Mouse (Mus musculus) heart, adult 2 months (tissue): ENCODE data around the gene Cux2. TPM values are rescaled to one million over a fixed set of nuclear protein-coding genes. Genes with fewer than 3 reads are reported as not detected.

Source experiments
- DNase-seq, 2 experiments: peaks; one replicate each; pipeline ENCODE4 v3.0.0; 2021
- H3K27ac ChIP-seq: fragments of 200-600 bp; 2 replicates; pipeline ENCODE4 v1.8.1; 2022
- H3K27me3 ChIP-seq: fragments of 200-500 bp; 2 replicates; pipeline ENCODE4 v1.6.1; 2012; ENCODE audit warnings: mild to moderate bottlenecking, low read length, inconsistent platforms, mixed read lengths; ENCODE audit not compliant: control insufficient read depth, insufficient read depth
- H3K36me3 ChIP-seq: fragments of 200-500 bp; 2 replicates; pipeline ENCODE4 v1.6.1; 2012; ENCODE audit warnings: low read length, inconsistent platforms; ENCODE audit not compliant: control insufficient read depth, insufficient read depth
- H3K4me1 ChIP-seq: fragments of 200-500 bp; 2 replicates; pipeline ENCODE4 v1.6.1; 2011; ENCODE audit warnings: low read length; ENCODE audit not compliant: control insufficient read depth, insufficient read depth
- H3K4me3 ChIP-seq: fragments of 200-600 bp; 2 replicates; pipeline ENCODE4 v1.8.1; 2022
- H3K79me2 ChIP-seq: fragments of 200-500 bp; replicated peaks from 2 replicates; pipeline ENCODE4 v1.6.1; 2012; ENCODE audit warnings: mild to moderate bottlenecking, inconsistent platforms, low read length, moderate library complexity, mixed read lengths; ENCODE audit not compliant: control insufficient read depth, insufficient read depth
- H3K9ac ChIP-seq: fragments of 200-500 bp; 2 replicates; pipeline ENCODE4 v1.6.1; 2012; ENCODE audit warnings: low read depth, mild to moderate bottlenecking, control low read depth, inconsistent platforms, low read length, mixed read lengths
- CTCF ChIP-seq: fragments of 200-600 bp; IDR thresholded peaks from 2 replicates; pipeline ENCODE4 v1.8.1; 2022; ENCODE audit warnings: antibody characterized with exemption, mild to moderate bottlenecking, moderate library complexity
- EP300 ChIP-seq: fragments of 200-500 bp; IDR thresholded peaks from 2 replicates; pipeline ENCODE4 v1.6.1; 2011; ENCODE audit warnings: low read depth, low read length, control low read depth; ENCODE audit not compliant: insufficient read depth
- POLR2A ChIP-seq: fragments of 200-500 bp; IDR thresholded peaks from 2 replicates; pipeline ENCODE4 v1.6.1; 2011; ENCODE audit warnings: mild to moderate bottlenecking, low read depth, low read length, control low read depth; ENCODE audit not compliant: insufficient read depth
- WGBS: fragments of 180-500 bp; shearing (Covaris S2); methylation state at CpG from one replicate; pipeline ENCODE4 v1.1.7; 2018; 5-methylcytosine and 5-hydroxymethylcytosine counted together
- intact Hi-C: fragments of 180-260 bp; cut with DNase I; formaldehyde crosslinking; loops from one replicate; pipeline ENCODE4 v1.15.1; 2025
- polyA plus RNA-seq: library from polyadenylated mRNA; depleted of rRNA; stranded (reverse); fragments of >200 nt; gene quantifications from 2 replicates; pipeline ENCODE4 v1.2.3, GENCODE M21; 2012
- total RNA-seq, 2 experiments: library from RNA; stranded (reverse); gene quantifications; 2 replicates each; pipeline ENCODE4 v1.2.3; 2021

Gene Cux2
- total and polyA plus RNA-seq, 3 experiments: 11.4 to 18.4 (median 18.1) TPM

- intact Hi-C loops: no loop called here
- no peaks in the 10 kb centered on the region for H3K36me3 ChIP-seq
- WGBS: 50% methylated on average over 9 of the region's 9 CpGs
- H3K27ac ChIP-seq: no peak overlapping the region
- peaks cover 2% of the 10 kb centered on the region; the same call in 1 of the 2 replicates for H3K4me1 ChIP-seq
- no peak overlapping the region for H3K4me3 ChIP-seq
- no peaks in the 10 kb centered on the region for H3K27me3 ChIP-seq
- no peak overlapping the region for H3K9ac ChIP-seq
- TF ChIP-seq POLR2A (no peak), CTCF (no peak), EP300 (no peak)
- DNase-seq: no peak
- no peaks in the 10 kb centered on the region for H3K79me2 ChIP-seq
Observed at GRCm38 (mm10) chr5:121958551-121958950, 91.4 kb downstream of the Cux2 start.

GRCm38 (mm10) chr5:121955806-121956205 is 94.1 kb downstream of the Cux2 start:
- no peaks in the 10 kb centered on the region for H3K79me2 ChIP-seq
- peaks cover 2% of the 10 kb centered on the region; the same call in 1 of the 2 replicates for H3K4me1 ChIP-seq
- no peak overlapping the region for H3K4me3 ChIP-seq
- H3K27ac ChIP-seq: no peak overlapping the region
- no peaks in the 10 kb centered on the region for H3K36me3 ChIP-seq
- TF ChIP-seq EP300 (no peak), POLR2A (no peak), CTCF (no peak)
- intact Hi-C loops: no loop called here
- 26% methylated on average over 5 of the region's 5 CpGs for WGBS
- H3K9ac ChIP-seq: no peak overlapping the region
- no peaks in the 10 kb centered on the region for H3K27me3 ChIP-seq
- no peak for DNase-seq

DNA sequence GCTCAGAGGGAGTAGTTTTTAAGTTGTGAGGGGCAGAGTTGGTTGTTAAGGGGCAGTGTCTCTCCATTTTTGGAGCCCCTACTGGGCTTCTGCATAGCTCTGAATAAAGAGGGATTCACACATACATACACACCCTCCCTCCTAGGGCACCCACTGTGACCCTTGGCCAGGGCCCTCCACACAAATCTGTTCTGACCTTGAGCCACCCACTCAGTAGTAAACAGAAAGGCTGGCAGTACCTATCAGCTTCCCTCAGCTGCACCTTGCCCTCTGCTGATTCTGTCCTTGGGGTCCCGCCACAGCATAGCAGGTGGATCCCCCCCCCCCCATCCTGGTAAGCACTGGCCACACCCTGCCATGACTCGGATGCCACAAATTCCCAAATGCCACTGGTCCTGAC is 99.7 kb downstream of the Cux2 start:
- no peaks in the 10 kb centered on the region for H3K79me2 ChIP-seq

DNA sequence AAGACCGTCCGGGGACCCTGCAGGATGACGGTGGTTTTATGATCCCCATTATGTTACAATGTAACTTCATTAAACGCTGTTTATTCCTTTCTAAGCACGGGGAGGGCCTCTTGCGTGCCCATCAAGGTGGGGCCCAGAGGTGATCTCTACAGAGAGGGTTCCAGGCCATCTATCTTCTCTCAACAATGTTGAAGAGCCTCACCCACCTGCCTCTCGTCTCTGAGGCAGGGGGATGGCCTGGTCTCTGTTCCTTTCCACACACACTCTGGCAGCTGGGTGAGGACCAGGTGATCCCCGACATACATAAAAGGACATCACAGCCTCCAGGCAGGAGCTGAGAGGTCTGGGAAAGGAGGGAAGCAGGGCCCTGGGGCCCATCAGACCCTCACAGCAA is 100.9 kb downstream of the Cux2 start:
- Histone ChIP-seq H3K9ac (no peak overlapping the region), H3K27ac (no peak overlapping the region), H3K79me2 (no peaks in the 10 kb centered on the region), H3K4me3 (no peak overlapping the region), H3K27me3 (no peaks in the 10 kb centered on the region), H3K36me3 (no peaks in the 10 kb centered on the region), H3K4me1 (no peaks in the 10 kb centered on the region)
- intact Hi-C loops: no loop called here
- no peak for DNase-seq
- no peak for TF ChIP-seq CTCF
- no peak for TF ChIP-seq POLR2A
- no peak for TF ChIP-seq EP300
- WGBS: 61% methylated on average over 8 of the region's 8 CpGs

More for the DNA sequence above, 99.7 kb downstream of the Cux2 start:
- WGBS: 76% methylated on average over 2 of the region's 2 CpGs
- TF ChIP-seq POLR2A (no peak), CTCF (no peak), EP300 (no peak)
- H3K27ac ChIP-seq: no peak overlapping the region
- H3K4me3 ChIP-seq: no peak overlapping the region
- H3K27me3 ChIP-seq: no peaks in the 10 kb centered on the region
- intact Hi-C loops: no loop called here
- no peak for DNase-seq
- H3K36me3 ChIP-seq: no peaks in the 10 kb centered on the region
- H3K9ac ChIP-seq: no peak overlapping the region
- no peaks in the 10 kb centered on the region for H3K4me1 ChIP-seq

DNA sequence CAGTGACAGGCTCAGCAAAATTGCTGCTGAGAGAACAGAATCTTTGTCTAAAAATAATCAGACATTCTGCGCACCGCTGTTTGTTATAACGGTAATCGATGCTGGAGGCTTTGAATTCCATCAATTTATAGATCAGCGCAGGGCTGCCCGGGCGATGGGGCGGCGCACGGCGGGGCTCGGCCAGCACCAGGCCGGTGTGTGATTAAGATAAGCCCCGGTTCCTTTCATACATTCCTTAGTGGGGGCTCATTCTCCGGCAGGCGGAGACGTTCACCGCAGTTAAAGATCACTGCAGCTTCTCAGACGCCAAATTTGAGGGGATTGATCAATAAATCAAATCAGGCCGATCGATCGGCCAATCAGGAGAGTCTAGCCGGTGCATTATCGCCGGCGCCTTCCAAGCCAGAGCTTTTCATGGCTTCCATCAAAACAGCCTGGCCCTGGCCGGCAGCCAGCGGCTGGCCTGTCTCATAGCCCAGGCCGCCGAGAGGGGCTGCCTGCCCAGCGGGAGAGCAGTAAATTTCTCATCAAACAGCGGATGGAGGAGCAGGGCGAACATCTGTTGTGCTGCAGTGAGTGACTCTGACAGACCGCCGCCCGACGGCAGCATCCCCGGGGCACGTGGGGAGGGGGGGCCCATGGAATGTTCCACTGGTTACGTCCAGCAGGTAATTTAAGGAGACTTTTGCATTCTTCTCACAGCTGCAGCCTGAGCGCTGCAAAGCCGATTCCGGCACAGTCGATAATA is 101.4 kb downstream of the Cux2 start:
- Histone ChIP-seq H3K4me1 (no peaks in the 10 kb centered on the region), H3K9ac (peak overlapping the region; percentile 22; the same call in 1 of the 2 replicates), H3K4me3 (peak overlapping the region; percentile 31; the same call in 1 of the 2 replicates), H3K79me2 (no peaks in the 10 kb centered on the region), H3K27ac (peak overlapping the region; percentile 26; the same call in 1 of the 2 replicates), H3K36me3 (no peaks in the 10 kb centered on the region), H3K27me3 (no peaks in the 10 kb centered on the region)
- DNase-seq: peak; percentile 45 to 57
- intact Hi-C loops: no loop called here
- WGBS: 8% methylated on average over 44 of the region's 44 CpGs
- TF ChIP-seq EP300 (no peak), POLR2A (no peak)

DNA sequence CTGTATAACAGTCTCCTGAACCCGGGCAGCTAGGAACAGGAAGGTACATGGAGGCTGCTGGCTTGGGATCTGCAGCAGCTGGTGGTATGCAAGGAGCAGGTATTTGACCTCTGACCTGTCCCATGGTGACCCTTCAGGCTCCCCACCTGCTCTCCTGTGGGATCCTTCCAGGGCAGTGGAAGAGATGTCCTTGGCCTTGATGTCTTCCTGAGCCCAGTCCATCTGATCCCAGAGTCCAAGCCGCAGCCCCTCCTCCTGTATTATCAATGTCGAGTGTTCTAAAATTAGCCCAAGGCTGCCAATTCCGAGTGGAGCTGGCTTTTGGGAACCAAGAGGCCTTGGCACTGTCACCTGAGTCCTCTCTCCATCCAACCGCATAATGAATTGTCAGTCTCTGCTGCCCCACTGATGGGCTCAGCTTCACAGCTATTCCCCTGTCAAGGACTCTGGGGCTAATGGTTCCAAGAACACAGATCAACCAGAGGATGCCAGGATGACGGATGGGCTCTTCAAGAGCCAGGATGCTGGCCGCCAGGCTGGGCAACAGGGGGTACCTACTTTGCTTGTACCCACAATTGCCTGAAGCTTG is 103.2 kb downstream of the Cux2 start:
- Histone ChIP-seq H3K4me3 (no peak overlapping the region), H3K36me3 (no peaks in the 10 kb centered on the region), H3K79me2 (no peaks in the 10 kb centered on the region), H3K27me3 (no peaks in the 10 kb centered on the region), H3K27ac (no peak overlapping the region), H3K4me1 (no peaks in the 10 kb centered on the region), H3K9ac (no peak overlapping the region)
- 48% methylated on average over 7 of the region's 7 CpGs for WGBS
- no peak for DNase-seq
- TF ChIP-seq POLR2A (no peak), CTCF (no peak), EP300 (no peak)
- intact Hi-C loops: no loop called here
